Mouse (Mus musculus) embryonic stem cell, embryonic (primary cell): ENCODE measurements around the gene Susd1.

Experiments
- CTCF ChIA-PET, 4 experiments: fragments of 300-600 bp in 2 of 4; fragments of 350-600 bp in 2 of 4; sonication (Branson Sonifier 250); formaldehyde crosslinking; loops; one replicate each; lab custom pipeline; 2022; ENCODE audit warnings: inconsistent platforms in 2 of 4; lab: Charles Lee
- POLR2A ChIA-PET, 4 experiments: fragments of 300-600 bp in 2 of 4; fragments of 350-600 bp in 2 of 4; sonication (Branson Sonifier 250); formaldehyde crosslinking; loops; one replicate each; lab custom pipeline; 2022; ENCODE audit warnings: antibody characterized with exemption in 4 of 4, inconsistent platforms in 1 of 4; lab: Charles Lee

Susd1 gene

DNA sequence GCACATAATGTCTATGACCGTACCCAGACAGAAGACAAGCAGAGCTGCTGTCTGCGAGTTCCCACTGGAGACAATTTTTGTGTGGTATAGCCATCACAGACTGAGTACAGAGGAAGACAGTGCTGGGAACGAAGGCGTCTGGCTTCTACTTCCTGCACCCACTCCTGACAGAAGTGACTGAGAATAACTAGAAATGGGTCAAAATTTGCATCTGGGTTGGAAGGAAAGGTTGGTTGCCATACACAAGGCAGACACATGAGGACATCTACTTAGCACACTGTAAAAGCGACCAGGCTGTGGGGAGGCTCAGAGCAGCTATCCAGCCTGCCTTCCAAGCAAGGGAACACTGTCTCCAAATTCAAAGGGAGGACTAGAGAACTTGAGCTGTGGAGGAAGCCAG, 66.5 kb downstream of the Susd1 start:
- ChIA-PET CTCF (interaction anchor here in 3 of 4 experiments (0.6 to 1.4 kb wide), 10 partner anchors 10 to 198 kb away, joined by 3 to 14 read pairs (median 4); no protein-coding TSS in a partner anchor), POLR2A (interaction anchor here in 3 of 4 experiments (0.5 to 2.3 kb wide), 13 partner anchors 8 to 561 kb away, joined by 3 to 8 read pairs (median 5); partner anchors contain the start of gene Hsdl2 (in 1 of the 3))

DNA sequence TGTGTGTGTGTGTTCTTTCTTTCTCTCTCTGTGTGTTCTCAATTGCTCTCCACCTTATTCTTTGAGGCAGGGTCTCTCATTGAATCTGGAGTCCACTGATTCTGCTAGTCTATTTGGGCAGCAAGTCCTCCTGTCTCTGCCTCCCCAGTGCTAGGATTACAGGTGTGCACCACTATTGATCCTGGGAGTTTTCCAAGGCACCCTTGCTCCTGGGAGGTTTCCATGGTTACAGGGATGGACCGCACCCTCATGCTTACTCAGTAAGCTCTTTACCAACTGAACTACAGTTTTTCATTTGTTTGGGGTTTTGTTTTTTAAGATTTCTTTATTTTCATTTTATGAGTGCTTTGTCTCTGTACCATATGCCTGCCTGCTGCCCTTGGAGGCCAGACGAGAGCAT, 68.5 kb downstream of the Susd1 start:
- ChIA-PET POLR2A (interaction anchor here in 2 of 4 experiments (0.6 to 2.1 kb wide), 5 partner anchors 8 to 374 kb away, joined by 3 to 5 read pairs (median 4); no protein-coding TSS in a partner anchor), CTCF (no interaction called here)

DNA sequence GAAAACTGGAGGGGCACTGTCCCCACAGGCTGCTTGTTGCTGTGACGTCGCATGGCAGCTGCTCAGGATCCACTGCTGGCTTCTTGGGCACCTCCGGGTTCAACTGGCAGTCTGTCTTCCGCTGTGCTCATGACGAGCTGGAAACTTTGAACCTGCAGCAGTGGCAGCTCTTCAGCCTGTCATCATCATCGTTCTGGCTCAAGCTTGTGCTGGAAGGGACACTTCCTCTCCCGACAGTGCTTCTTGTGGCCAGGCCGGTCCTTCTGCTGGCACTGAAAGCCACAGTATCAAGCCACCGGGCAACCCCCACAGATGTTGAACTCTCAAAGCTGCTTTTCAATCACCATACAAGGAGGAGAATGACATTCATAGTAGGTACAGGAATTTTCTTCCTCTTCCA, 70.3 kb downstream of the Susd1 start:
- CTCF ChIA-PET = interaction anchor here in 1 of 4 experiments (0.6 kb wide), 1 partner anchor 558 kb away, joined by 6 read pairs; no protein-coding TSS in a partner anchor
- POLR2A ChIA-PET = no interaction called here

DNA sequence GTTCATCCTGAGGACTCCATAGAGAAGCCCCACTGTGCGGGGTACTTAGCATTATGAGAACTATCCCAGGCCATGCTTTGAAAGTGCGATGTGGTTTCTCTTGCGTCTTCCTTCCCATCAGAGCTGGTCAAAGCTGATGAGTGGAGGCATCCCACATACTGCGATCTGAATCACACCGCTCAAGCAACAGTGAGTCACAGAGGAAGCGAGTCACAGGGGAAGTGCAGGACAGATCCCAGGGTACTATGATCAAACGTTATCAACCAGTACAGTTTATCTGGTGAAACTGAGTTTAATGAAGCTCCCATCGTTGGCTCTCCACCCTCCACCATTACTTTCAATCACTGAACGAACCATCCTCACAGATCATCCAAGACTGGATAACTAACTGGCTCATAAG, 72.2 kb downstream of the Susd1 start:
- CTCF ChIA-PET = interaction anchor here in 2 of 4 experiments (0.8 to 1.7 kb wide), 2 partner anchors 26 to 203 kb away, joined by 3 to 6 read pairs; no protein-coding TSS in a partner anchor
- POLR2A ChIA-PET = interaction anchor here in 2 of 4 experiments (0.6 to 2.5 kb wide), 4 partner anchors 55 to 263 kb away, joined by 3 to 9 read pairs (median 3); no protein-coding TSS in a partner anchor

DNA sequence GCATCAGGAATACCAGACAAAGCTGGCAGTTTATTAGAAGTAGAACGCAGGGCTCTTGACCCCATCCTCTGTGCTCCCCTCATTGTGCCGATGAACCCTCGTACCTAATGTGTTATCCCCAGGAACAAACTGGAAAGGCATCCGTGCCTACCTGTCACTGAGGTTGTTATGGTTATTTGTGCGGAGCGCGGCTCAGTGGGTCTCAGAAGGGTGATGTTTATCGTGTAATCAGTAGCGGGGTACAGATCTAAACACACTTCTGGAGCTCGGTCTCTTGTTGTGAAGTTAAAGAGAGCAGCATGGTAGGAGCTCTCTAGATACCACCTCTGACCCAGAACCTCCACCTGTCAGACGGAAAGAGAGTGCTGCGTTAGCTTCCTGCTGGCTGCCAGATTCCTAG, 72.9 kb downstream of the Susd1 start:
- POLR2A ChIA-PET = interaction anchor here in 3 of 4 experiments (0.5 to 2.5 kb wide), 4 partner anchors 56 to 508 kb away, joined by 3 to 9 read pairs (median 4); no protein-coding TSS in a partner anchor
- CTCF ChIA-PET = interaction anchor here in 2 of 4 experiments (0.8 to 1.7 kb wide), 2 partner anchors 25 to 204 kb away, joined by 3 to 6 read pairs; no protein-coding TSS in a partner anchor

DNA sequence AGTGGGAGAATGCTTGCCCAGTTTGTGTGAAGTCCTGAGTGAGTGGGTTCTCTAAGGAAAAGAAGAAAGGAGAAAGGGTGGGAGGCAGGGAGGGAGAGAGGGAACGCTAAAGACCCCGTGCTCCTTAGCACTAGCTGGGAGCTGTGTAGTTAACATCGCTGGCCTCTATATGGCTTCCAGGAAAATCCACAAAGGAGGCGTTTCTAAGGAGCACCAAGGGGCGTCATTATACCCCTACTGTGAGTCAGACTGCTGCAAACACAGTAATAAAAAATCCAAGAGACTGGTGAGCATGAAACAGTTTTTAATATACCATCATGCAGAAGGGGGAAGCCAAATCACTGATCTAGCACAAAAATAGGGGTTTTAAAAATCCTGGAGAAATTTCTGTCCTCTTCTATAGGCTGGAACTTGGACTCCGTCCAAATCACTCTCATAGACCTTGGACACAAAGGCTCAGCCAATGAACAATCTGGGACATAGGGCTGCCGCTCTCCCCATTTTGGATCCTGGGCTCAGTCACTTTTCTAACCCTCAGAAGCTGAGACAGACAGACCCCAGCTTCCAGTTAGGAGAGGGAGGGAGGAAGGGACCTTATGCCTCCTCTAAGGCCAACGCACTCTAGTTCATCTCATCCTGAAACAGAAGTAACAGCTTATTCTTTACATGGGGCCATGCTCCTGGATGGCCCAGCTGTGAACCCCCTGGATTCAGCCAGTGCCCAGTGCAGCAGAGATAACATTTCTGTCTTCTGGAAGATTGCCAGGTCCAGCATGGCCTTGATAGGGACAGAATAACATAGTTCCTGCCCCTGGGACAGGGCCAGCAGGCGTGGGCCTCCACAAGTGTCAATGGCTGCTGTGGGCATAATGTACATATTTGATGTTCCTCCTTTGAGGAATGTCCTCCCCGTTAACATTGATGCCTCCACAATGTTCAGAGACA, 73.9 kb downstream of the Susd1 start:
- POLR2A ChIA-PET = interaction anchor here in 3 of 4 experiments (0.6 to 2.5 kb wide), 4 partner anchors 8 to 199 kb away, joined by 3 to 9 read pairs (median 6); no protein-coding TSS in a partner anchor
- CTCF ChIA-PET = no interaction called here

DNA sequence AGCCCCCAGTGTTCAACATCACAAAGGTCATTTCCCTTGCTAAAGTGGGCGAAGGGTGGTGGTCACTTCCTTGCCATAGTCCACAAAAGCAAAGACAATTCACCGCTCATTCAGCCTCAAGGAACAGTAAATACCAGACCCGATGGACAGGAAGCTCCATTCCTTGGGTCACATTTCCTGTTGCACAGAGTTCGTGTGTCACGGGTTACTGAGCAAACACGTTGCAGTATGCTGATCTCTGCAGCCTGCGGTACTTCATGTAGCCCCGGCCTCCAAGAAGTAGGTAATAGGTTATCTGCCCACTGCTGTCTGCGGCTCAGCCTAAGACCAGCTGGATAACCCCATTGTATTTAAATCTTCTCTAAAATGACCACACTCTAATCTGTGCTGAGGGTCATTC, 75.4 kb downstream of the Susd1 start:
- ChIA-PET CTCF (interaction anchor here in 2 of 4 experiments (1.6 to 2.2 kb wide), 3 partner anchors 19 to 206 kb away, joined by 3 to 7 read pairs (median 6); no protein-coding TSS in a partner anchor), POLR2A (interaction anchor here in 2 of 4 experiments (1.3 to 1.4 kb wide), 2 partner anchors 10 kb away, joined by 5 to 7 read pairs; no protein-coding TSS in a partner anchor)

DNA sequence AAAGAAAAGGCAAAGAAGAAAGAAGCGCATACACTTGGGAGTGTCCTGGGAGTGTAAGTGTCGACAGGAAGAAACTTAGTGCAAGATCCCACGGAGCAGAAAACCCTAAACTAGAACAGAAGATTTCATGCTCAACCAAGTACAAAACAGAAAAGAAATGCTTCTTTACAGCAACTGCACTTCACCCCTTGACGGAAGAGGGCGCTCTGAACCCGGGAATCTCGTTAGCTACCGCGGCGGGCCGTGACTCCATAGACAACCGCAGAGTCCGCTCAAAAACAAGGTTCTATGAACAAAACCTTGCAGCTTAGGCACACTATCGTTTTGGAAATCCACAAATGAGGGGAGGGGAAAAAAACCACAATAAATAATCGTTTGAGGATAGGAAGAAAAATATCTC, 77.7 kb downstream of the Susd1 start:
- ChIA-PET CTCF (interaction anchor here (0.6 to 1.7 kb wide), 21 partner anchors 8 to 680 kb away, joined by 3 to 15 read pairs (median 3); partner anchors contain the start of gene Hsdl2 (in 1 of the 4)), POLR2A (interaction anchor here in 2 of 4 experiments (0.6 to 2.0 kb wide), 5 partner anchors 9 to 186 kb away, joined by 3 to 7 read pairs (median 3); no protein-coding TSS in a partner anchor)

DNA sequence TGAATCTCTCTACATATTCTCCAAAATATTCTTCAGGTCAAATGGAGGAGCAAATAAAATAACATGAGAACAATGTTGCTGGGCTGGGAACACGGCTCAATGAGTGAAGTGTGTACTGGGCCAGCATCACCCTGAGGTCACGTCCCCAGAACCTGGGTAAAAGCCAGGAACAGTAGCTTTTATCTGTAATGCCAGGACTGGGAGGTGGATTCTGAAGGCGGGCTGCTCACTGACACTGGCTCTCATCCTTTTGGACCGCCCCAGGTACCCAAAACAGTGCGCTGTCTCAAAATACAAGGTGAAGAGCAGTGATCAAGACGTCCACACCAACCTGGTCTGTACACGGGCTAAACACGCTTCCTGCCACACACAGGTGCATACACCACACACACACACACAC, 78.5 kb downstream of the Susd1 start:
- ChIA-PET CTCF (interaction anchor here (0.6 to 1.7 kb wide), 8 partner anchors 38 to 210 kb away, joined by 3 to 15 read pairs (median 5); no protein-coding TSS in a partner anchor), POLR2A (interaction anchor here in 2 of 4 experiments (0.6 to 2.0 kb wide), 2 partner anchors 8 to 183 kb away, joined by 3 to 7 read pairs; no protein-coding TSS in a partner anchor)

DNA sequence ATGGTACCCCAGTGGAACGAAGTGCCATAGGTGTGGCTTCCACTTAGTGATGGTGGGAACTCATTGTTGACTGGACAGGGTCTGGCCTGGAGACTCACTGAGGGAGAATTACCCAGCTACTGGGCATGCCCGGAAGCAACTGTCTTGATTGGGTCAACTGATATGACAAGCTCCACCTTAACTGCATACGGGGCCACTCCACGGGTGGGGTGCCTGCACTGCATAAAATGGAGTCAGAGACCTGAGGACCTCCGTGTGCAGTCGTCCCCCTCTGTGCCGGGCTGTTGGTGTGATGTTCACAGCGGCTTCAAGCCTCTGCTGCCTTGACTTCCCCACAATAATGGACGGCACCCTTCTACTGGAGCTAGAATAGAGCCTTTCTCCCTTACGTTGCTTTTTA, 79.5 kb downstream of the Susd1 start:
- ChIA-PET CTCF (interaction anchor here (0.5 to 1.3 kb wide), 4 partner anchors 30 to 373 kb away, joined by 3 to 5 read pairs (median 3); no protein-coding TSS in a partner anchor), POLR2A (interaction anchor here in 1 of 4 experiments (1.1 kb wide), 1 partner anchor 13 kb away, joined by 4 read pairs; no protein-coding TSS in a partner anchor)

DNA sequence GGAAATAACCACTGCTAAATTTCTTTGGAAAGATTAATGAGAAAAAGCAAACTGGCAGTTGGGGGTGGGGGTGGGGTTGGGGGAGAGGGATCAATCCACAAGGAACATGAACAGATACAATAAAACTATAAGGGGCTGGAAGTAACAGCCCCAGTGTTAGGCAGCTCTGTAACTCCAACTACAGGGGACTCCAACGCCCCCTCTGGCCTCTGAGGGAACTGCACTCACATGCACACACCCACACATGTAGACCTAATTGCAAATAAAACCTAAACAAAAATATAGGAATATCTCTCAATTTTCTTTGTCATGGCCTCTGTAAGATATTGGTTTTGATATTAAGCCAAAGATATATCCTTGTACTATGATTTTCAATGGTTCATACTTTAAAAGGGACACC, 83.0 kb downstream of the Susd1 start:
- CTCF ChIA-PET = interaction anchor here in 1 of 4 experiments (0.5 kb wide), 1 partner anchor 70 kb away, joined by 6 read pairs; no protein-coding TSS in a partner anchor
- POLR2A ChIA-PET = interaction anchor here in 2 of 4 experiments (0.7 to 1.1 kb wide), 2 partner anchors 66 to 192 kb away, joined by 3 read pairs; no protein-coding TSS in a partner anchor

DNA sequence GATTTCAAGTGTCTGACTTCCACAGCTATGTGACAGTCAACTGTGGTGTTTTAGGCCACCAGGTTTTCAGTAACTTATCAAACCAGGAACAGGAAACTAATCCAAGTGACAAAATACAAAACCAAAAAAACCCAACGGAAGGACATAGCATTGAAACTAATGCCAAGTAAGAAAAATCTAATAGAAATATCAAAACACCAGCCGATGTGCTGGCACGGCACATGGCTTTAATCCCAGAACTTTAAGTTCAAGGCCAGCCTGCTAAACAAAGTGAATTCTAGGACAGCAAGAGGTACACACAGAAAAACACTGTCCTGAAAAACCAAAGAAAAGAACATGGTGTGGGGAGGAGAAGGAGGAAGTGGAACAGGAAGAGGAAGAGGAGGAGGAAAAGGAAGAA, 83.8 kb downstream of the Susd1 start:
- POLR2A ChIA-PET = interaction anchor here in 1 of 4 experiments (0.6 to 1.1 kb wide), 2 partner anchors 66 to 181 kb away, joined by 3 to 4 read pairs; no protein-coding TSS in a partner anchor
- CTCF ChIA-PET = interaction anchor here in 2 of 4 experiments (1.2 to 1.5 kb wide), 2 partner anchors 215 to 405 kb away, joined by 3 read pairs; no protein-coding TSS in a partner anchor

DNA sequence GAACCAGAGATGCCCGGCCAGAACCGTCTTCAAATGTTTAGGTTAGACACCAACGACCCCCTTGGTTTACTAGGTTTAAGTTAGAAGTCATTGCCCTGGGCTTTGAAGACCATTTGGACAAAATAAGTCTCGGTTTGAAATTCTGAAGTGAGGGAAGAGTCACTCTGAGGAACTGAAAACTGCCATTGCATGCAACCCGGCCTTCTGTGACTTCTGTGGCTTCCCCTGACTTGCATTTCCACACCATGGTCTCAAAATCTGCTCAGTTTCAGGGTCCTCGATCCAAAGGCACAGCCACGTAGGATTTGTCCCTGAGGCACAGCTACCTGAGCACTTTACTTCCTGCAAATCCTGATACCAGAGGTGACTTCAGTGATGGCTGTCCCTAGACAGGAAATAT, 86.5 kb downstream of the Susd1 start:
- CTCF ChIA-PET = interaction anchor here in 1 of 4 experiments (0.7 kb wide), 1 partner anchor 9 kb away, joined by 3 read pairs; no protein-coding TSS in a partner anchor
- POLR2A ChIA-PET = interaction anchor here in 2 of 4 experiments (0.6 to 1.9 kb wide), 2 partner anchors 9 to 48 kb away, joined by 4 to 7 read pairs; no protein-coding TSS in a partner anchor

DNA sequence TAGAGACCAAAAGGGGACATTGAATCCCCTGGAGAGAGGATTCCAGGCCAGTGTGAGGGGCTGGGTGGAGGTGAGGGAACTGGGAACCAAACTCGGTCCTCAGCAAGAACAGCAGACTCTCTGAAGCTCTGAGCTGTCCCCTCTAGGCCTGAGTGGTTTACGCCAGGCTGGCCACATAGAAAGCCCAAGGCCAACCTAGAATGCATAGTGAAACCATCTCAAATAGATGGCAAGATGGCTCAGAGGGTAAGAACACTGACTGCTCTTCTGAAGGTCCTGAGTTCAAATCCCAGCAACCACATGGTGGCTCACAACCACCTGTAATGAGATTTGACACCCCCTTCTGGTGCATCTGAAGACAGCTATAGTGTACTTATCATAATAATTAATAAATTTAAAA, 88.1 kb downstream of the Susd1 start:
- CTCF ChIA-PET = no interaction called here
- POLR2A ChIA-PET = interaction anchor here in 1 of 4 experiments (0.6 kb wide), 1 partner anchor 238 kb away, joined by 3 read pairs; no protein-coding TSS in a partner anchor

DNA sequence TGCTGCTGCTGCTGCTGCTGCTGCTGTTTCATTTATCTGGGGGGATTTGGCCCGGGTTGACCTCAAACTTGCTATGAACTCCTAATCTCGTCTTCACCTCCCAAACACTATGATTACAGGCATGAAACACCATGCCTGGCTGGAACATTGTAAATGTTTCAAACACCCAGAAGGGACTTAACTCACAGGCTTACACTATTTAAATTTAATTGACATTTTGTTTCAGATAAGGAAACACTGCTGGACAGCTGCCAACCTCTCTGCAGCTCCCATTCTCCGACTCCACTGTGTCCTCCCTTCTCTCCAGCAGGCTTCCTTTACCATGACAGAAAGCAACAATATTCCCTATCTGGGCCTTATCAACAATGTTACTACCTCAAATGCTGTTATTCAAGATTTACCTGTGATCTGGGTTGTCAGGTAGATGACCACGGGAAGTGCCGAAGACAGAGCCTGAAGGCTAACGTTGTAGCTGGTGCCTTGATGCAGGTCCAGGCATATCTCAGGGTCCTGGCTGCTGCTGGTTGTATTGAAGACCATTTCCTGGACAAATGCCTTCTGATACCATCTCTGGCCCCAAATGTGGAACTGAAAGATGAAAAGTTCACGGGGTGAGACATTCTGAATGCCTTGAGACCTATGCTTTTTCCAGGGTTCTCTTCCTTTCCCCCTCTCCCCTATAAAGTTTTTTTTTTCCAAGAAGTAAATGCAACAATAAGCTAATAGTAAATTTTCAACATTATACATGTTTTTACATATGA, 88.8 kb downstream of the Susd1 start:
- ChIA-PET POLR2A (interaction anchor here in 1 of 4 experiments (0.6 kb wide), 1 partner anchor 239 kb away, joined by 3 read pairs; no protein-coding TSS in a partner anchor), CTCF (no interaction called here)

DNA sequence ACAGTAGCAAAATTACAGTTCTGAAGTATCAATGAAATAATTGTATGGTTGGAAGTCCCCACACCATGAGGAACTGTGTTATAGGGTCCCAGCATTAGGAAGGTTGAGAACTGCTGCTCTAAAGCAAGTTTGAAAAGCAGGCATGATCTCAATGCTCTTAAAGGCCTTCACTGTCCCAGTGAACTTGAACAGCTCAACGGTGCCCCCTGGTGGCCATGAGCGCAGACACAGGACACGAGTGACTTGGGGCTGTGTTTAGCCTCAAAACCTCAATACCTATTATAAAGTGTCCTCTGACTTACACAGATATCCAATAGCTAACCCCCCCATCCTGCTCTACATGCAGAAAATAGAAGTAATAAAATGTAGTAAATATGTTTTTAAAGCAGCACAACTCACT, 97.7 kb downstream of the Susd1 start:
- POLR2A ChIA-PET = interaction anchor here in 1 of 4 experiments (1.1 kb wide), 1 partner anchor 9 kb away, joined by 3 read pairs; no protein-coding TSS in a partner anchor
- CTCF ChIA-PET = interaction anchor here (0.6 to 1.6 kb wide), 24 partner anchors 9 to 1625 kb away, joined by 3 to 5 read pairs (median 3); no protein-coding TSS in a partner anchor

DNA sequence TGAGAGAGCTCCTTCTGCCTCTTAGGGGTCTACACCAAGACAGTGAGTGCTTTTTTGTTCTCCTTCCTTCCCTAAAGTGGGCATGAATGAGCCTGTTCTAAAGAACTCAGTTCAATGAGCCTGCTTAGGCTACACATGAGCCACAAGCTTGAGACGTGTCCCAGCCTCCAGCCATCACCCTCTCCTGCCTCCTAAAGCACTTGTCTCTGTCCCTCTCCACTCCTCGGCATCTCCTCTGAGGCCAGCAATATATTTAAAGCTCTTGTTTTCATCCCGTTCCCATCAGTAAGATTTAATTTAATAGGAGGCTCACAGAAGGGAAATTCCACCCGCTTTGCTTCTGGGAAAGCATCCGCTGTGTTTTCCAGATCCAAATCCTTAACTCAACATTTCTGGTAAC, 98.4 kb downstream of the Susd1 start:
- ChIA-PET POLR2A (interaction anchor here in 1 of 4 experiments (0.6 to 1.1 kb wide), 2 partner anchors 9 to 16 kb away, joined by 3 to 8 read pairs; no protein-coding TSS in a partner anchor), CTCF (interaction anchor here (0.6 to 1.6 kb wide), 18 partner anchors 8 to 755 kb away, joined by 3 to 4 read pairs (median 3); no protein-coding TSS in a partner anchor)
